Mouse (Mus musculus): ENCODE data around the gene Milr1.

GRCm38 (mm10) chr11:106815761-106816160, 64.7 kb downstream of the Milr1 start:
- TF ChIP-seq CTCF (conservative IDR thresholded peaks at IDR 0.05; ENCODE audit: insufficient read depth, insufficient read length, low read depth, low read length) (no peak), POLR2A (IDR thresholded peaks at IDR 0.05; ENCODE audit: low read depth, low read length) (no peak)

Data from kidney, adult 2 months (tissue).